Mouse (Mus musculus): ENCODE data around the gene Ext2.

Ext2 gene

DNA sequence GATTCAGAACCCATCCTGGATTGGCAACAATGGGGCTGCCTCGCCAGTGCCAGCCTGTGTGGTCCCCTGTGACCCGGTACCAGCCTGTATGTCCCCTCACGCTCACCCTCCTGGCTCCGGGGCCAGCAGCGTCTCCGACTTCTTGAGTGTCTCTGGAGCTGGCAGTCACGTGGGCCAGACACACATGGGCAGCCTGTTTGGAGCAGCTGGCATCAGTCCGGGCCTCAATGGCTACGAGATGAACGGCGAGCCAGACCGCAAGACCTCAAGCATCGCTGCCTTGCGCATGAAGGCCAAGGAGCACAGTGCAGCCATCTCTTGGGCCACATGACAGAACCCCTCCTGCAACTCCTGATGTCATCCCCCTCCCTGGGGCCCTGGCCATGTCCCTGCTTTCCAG lies 145.1 kb downstream of the Ext2 start:
- DNase-seq (ENCODE audit: low spot score), result no peak

DNA sequence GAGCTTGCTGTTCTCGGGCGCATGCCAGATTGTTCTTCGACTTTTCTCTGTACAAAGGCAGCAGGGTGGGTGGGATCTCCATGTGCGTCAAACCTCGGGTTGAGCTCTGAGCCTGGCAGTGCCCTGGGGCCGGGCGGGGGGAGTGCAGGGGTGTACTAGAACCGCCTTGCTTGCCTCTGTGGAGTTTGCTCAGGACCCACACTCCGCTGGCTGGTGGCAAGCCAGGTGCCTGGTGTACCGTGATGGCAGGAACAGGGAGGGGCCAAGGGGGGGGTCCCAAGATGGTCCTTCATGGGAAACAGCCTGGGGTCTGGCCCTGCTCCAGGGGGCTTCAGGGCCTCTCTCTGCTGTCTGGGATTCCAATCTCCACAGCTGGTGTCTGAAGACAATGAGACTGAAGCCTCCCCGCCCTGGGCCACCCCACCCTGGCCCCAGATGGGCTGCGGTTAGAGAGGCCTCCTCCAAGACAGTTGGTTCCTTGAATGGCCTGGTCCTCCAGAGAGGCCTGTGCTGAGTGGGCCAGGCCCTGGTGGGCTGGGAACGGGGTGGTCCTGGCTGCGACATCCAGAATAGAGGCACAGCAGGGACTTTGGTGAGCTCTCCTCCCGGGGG lies 150.7 kb downstream of the Ext2 start:
- DNase-seq (ENCODE audit: low spot score), result no peak

DNA sequence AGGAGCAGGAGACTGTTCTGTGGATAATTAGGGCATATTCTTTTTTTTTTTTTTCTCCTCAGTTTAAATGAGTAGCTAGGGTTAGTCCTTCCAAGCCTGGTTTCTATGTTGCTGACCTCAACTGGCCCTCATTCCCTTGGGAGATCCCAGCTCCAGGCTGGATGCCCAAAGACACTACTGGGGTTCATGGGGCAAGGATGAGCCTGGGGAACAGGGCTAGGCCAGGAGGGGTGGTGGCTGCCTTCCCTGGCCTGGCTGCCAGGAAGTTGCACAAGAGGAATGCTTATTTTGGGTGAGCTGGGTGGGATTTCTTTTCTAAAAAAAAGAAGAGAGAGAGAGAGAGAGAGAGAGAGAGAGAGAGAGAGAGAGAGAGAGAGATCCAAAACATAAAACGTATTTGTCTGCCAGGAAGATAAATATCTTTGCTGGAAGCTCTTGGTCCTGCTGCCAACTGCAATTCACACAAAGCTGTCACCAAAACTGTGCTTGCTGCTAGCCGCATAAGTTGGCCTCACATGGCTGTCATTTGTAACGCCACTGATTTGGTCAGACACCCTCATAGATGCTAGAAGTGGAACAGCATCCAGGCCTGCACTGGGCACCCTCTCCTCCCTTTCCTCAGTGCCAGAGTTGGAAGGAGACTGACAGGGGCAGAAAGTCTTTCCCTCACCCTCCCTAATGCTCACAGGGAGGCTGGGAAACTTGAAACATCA lies 156.1 kb downstream of the Ext2 start:
- no peak for DNase-seq (ENCODE audit: low spot score)

DNA sequence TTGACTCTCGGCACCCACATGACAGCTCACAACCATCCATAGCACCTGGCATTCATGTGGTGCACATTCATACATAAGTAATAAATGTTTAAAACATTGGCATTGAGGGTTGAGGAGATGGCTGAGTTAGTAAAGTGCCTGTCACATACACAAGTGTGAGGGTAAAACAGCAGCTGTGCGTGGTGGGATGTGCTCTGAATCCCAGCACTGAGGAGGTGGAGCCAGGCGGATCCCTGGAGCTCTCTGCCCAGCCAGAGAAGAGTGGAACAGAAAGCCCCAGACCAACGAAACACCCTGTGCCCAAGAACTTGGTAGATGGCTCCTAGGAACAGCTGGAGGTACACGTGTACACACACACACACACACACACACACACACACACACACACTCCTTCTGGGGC lies 156.9 kb downstream of the Ext2 start:
- DNase-seq (ENCODE audit: low spot score), result no peak

DNA sequence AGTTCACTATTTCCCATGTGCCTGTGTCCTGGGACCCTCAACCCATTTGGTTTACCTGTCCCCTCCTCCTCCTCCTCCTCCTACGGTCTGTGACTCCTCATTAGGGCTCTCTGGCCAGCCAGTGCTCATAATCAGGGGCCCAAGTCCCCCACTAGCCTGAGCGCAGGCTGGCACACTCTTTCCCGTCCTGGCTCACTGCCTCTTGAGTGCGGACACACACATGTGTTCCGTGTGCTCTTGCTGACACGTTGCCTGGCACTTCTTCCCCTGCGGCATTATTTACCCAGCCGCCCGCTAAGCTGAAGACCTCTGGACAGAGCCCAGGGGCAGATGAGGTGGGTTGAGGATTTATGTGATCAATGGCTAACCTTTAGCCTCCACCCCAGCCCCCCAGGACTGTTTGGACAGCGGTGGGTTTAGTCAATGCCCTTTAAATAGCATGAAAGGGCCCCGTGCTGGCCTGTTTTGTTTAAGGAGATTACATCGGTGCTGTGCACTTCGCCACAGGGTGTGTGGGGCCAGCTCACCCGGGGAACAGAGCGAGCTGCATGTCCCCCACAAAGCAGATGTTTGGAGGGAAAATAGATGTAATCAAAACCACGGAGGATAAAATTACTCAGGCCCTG lies 160.0 kb downstream of the Ext2 start:
- DNase-seq (ENCODE audit: low spot score), result no peak

DNA sequence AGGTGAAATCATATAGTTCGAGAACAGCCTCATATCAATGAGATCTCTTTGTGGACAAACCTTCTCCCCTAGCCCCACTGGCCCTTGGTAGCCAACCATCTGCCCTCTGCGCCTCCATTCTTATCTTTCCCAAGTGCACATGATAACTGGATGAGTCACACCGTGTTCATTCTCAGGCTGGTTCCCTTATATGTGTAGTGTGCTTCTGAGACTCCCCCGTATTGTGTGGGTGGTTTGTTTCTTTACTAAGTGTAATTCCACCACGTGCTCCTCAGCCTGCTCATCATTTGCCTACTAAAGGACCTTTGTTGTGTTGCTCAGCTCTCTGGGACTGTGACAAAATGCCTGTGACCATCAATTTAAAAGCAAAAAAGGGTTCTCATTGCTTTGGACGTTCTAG lies 161.3 kb downstream of the Ext2 start:
- no peak for DNase-seq (ENCODE audit: low spot score)

DNA sequence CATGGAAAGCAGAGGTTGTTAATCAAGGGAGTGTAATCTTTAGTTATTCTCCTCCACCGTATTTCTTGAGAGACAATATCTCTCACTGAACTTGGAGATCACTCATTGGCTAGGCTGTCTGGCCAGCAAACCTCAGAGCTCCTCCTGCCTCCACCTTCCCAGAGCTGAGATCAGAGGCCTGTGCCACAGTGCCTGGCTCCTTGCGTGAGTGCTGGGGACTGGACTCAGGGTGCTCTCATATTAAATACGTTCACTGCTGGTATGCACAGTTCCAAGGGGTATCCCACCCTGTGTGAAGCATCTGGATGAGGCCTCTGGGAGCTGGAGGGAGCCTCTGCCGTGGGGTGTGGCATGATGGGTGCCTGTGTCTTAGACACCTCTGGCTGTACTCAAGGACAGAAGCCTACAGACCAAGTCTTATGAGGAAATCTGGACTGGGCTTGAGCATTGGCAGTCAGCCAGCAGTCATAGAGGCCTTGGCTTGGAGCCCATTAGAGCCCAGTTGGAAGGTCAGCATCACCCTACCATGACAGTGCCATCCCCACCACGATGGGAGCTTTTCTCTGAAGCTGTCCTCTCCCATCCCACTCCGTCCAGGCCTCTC lies 162.6 kb downstream of the Ext2 start:
- no peak for DNase-seq (ENCODE audit: low spot score)

DNA sequence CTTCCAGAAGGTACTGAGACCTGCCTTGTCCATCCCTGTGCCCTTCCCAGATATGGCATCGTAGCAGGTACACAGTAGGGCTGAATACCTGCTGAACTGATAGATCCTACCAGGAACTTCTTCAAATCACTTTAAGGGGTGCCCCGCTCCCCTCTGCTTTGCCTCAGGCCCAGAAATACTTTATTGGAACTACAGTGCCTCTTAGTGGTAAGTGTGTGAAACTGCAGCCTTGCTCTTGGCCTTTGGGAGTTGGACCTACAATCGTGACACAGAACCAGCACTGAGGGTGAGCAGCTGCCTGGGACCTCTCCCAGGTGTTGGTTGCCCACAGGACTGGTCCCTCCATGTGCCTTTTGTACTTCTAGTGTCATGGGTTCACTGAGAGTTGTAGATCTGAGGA lies 163.4 kb downstream of the Ext2 start:
- DNase-seq (ENCODE audit: low spot score), result no peak

DNA sequence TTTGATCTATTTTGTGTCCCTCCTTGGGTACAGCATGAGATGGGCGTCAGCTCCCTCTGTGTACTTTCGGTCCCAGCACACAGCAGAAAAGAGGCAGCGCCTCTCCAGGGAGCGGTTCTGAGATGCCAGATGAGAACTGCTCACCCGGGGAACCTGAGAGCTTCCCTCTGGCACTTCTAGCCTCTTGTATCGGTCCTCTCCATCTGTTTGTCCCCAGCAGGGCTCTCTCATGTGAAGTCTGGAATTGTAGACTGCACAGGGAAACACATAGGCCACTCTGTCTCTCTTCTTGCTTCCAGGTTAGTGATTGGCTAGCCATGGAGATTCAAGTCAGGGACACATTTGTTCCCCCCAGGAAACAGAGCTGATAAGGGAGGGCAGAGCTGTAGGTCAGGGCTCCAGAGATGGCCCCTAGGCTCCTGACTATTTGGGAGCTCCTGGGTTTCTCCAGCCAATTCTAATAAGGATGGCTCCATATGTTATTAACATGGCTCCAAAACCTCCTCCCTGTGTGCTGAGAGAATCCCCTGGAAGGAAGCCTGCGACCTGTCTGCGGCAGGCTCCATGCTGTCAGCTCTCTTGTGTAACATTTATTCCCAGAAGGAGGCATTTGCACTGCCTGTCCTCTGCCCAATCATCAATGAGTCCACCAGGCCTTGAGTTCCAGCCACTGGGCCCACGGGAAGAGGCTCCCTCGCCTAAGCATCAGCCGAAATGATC lies 167.9 kb downstream of the Ext2 start:
- no peak for DNase-seq (ENCODE audit: low spot score)

DNA sequence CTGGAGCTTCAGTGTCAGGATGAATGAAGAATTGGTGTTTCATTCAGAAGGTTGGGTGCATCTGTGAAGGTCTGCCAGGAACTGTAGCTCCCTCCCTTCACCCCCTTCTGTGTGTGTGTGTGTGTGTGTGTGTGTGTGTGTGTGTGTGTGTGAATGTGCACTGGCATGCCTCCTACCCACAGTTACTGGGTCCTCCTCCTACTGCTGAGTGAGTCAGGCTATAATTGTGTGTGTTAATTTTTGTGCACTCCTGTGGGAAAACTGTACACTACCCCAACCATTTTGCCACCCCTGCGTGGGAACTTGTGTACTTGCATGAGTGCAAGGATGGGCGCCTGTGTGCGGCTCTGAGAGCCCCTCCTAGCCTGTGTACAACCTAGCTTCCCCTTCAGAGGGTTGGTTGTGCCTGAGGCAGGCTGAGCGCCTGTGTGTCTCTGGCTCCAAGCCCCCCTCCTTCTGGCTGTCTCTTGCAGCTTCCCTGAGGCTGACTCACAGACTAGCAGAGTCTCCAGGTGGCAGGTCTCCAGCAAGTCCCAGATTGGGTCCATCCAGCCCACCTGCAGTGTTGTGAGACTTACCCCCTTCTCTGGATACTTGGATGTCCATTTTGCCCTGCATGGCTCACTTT lies 173.0 kb downstream of the Ext2 start:
- DNase-seq (ENCODE audit: low spot score), result no peak

DNA sequence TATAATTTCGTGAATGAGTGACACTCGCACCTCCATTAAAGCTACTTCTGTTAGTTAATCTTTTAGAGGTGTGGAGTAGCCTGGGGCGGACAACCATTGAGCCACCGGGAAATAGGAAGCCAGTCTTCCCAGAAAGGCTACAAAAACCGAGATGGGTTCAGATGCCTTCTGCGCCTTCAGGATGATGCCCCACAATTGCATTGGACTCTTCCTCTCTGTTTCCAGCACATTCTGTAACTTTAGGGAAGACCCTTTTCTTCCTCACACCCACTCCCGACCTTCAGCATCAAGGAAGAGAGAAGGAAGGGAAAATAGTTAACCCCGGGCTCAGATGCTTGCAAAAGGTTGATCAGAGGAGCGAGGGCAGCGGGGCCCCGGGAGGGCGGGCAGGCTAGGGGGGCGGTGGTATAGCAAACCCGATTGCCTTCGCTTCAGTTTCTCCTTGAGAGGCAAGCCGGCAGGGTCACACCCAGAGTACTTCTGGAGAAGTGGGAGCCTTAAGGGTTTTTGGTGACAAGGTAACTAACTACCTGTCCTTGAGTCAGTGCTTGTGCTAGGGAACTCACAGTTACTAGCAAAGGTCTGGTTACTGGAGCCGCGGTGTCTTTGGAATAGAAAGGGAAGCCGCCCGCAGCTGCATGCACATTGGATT lies 174.3 kb downstream of the Ext2 start:
- DNase-seq (ENCODE audit: low spot score), result no peak

DNA sequence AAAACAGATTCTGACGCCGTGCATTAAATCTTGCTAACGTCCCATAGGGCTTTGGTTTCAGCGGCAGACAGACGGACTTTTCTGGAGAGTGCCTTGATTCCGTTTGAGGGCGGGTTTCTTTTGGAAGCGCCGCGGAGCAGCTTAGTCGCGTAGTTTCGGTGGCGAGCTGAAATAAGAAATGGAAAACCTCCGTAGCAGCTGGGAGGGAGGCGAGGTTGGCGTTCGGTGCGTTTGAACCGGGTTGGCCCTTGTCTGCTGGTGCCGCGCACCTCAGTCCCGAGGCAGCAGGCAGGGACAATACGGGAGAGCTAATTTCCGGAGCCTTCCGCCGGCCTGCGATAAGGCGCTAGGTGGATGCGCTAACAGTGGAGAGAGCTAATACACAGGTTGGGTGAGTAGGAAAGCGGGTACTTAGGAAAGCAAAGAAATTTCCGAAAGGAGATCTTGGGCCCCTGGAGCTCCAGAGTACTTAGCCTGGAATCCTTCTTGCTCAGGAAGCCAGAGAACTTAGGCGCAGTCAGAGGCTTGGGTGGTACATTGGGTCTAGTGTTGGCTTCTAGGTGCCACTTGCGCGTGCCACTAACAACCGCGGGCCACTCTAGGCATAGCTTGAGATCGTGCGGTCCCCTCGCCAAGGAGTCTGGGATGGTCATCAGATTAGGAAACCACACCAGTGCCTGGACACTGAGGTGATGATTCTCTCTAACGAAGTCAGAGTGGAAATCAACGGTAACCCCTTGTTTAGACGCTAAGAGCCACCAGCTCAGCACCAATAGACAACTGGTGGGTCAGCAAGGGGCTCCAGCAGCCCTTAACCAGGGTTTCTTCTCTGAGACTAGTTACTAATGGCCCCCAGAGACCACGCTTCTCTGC lies 175.1 kb downstream of the Ext2 start:
- no peak for DNase-seq (ENCODE audit: low spot score)

DNA sequence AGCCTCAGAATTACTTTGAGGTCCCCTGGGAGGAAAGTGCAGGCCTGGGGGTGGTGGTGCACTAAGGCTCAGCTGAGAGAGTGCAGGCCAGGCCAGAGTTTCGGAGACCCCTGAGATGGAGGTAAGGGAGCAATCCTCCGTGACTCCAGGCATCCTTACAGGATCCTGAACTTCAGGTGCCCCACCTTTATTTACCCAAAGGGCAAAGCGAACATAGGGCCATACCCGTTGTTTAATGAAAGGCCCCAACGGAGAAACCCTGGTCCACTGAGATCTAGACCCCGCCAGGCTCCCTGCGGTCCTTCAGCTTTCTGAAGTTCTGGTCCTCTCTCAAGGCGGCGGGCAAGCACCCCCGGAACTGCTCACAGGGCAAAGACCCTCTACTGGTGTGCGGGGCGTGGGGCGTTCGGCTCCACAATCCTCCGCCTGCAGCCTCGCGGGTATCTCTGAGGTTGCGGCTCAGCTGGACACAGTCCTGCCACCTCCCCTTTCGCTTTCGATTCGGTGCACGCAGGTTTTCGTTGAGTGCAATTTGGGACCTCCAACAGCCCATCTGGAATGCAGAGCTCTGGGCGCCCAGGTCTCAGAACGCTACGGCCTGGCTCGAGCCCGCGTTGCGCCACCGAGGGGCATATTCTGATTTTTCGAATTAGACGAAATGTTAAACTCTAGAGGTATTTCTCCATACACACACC lies 176.6 kb downstream of the Ext2 start:
- no peak for DNase-seq (ENCODE audit: low spot score)

DNA sequence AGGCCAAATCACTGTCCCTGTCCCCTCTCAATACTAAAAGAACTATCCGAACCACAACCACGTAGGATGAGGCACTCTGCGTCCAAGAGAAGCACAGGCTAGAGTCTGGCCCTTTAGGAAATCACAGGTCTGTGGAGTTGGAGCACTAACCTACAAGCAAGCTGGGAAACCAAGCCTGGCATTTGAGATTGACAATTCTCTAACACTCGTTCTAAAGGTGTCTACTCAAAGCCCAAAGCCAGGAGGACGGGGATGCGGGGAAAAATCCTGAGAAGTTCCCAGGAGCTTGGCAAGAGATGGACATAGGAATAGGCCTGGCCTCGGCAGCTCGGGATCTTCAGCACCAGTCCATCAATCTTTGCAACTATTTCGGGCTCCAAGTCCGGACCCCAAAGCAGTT lies 177.2 kb downstream of the Ext2 start:
- no peak for DNase-seq (ENCODE audit: low spot score)

DNA sequence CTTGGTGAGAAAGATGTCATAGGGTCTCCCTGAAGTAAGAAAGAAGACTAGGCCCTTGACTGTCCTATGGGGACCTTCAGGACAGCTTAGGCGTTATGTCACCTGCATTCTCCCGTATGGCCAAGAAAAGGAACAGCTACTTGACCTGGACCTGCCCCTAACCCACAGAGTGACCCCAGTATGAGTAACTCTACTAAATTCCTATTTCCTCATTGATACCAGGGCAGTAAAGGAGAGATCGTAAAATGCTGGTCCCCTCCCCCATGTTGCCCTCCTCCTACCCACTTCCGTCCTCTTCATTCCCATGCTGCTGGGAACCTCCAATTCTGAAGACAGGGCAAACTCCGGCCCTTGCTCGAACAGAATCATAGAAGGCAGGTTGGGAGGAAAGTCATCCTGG lies 177.6 kb downstream of the Ext2 start:
- DNase-seq (ENCODE audit: low spot score), result no peak

DNA sequence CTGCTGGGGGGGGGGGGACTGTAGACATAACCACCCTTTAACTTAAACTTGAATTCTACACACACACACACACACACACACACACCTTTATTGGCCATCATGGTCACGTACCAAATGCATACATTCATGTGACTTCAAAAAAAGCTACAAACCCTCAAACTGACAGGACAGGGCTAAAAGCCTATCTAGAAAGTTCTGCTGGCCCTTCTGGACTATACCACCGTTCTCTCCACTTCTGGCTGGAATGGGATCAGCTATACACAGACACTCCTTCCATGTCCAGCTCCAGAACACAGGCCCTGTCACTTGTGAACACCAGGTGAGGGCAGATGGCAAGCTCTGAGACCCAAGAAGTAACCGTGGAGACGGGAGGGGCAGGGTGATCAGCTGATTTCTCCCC lies 178.1 kb downstream of the Ext2 start:
- DNase-seq (ENCODE audit: low spot score), result no peak

DNA sequence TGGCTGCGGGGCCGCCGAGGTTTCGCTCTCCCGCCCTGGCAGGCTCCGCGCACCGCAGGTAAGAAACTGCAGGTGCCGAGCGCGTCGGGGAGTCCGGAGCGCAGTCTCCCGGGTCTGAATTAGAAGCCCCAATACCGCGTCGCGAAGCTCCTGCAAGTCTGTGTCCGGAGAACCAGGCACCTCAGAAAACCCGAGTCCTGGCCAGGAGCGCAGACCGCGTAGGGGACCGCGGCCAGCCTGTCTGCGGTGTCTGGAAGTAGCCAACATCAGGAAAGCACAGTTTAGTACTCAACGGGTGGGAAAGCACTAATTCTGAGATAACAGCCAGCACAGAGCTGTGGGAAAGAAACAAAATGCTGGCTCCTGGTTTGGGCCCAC lies 179.0 kb downstream of the Ext2 start:
- no peak for DNase-seq (ENCODE audit: low spot score)

DNA sequence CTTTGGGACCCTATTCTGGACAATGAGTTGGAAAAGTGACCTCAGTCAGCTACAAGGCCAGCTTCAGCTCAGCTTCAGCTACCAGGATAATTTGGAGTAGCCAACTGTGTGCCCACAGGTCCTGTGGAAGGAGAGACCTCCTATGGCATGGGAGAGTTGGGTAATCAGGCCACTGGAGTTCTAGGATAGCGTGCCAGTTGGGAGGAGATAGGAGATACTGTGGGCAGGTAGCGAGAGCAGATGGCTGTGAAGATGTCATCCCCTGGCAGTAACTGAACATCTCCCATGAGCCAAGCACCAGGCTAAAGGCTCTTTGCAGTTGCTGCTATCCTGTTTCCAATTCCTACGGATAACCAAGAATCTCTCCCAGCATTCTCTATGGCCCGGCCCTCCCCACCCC lies 187.8 kb downstream of the Ext2 start:
- no peak for DNase-seq (ENCODE audit: low spot score)

DNA sequence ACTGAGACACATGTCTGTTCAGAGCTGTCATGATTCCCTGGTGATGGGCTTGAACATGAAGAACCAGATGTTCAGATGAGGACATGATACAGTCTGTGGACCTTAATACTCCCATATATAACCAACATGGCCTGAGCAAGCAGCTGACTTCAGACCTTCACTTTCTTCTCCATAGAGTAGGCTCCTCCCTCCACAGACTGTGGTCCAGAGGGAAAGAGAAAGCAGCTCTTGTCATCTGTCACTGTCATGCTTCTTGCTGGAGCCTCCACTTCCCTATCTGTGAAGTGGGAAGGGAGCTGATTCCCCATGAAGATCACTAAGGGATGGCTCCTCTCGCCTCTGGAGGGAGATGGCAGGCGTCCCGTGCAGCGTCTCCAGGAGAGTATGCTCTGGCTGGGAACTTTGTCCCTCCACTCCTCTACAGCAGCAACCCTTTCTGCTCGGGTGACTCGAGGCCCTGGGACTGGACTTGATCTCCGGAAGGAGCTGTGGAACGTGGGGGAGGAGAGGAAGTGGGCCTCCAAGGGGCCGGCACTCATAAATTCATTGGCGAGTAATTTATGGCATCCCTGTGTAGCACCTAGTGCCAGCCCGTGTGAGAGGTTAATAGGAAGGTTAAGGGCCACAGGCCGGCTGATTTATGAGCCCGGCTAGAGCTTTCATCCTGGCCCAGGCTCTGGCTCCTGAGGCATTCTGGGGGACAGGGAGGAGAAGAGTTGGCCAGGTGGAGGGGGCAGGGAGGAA lies 197.5 kb downstream of the Ext2 start:
- DNase-seq (ENCODE audit: low spot score), result no peak
